Mouse (Mus musculus) heart, embryonic 11.5 days (tissue): Measurements from ENCODE around the gene Wscd2. TPM values are rescaled to one million over a fixed set of nuclear protein-coding genes. Genes with fewer than 3 reads are reported as not detected.
A peak's percentile ranks its signal among the peaks of the same experiment; 100 is the strongest.

ENCODE experiments used
- ATAC-seq: fragments of 200-750 bp; cut with Nextera tagmentation; replicated peaks from 2 replicates; pipeline ENCODE4 v1.8.0; 2017; ENCODE audit warnings: moderate library complexity; ENCODE audit not compliant: insufficient number of reproducible peaks, low FRiP score, low TSS enrichment
- H3K27ac ChIP-seq: fragments of 300-500 bp; sonication (generic); 2 replicates; pipeline ENCODE4 v1.5.1; 2014; ENCODE audit warnings: mild to moderate bottlenecking, low read depth, low read length
- H3K27me3 ChIP-seq: fragments of 300-500 bp; sonication (generic); 2 replicates; pipeline ENCODE4 v1.6.1; 2014; ENCODE audit warnings: mild to moderate bottlenecking, low read length, mixed read lengths; ENCODE audit not compliant: control insufficient read depth, insufficient read depth
- H3K36me3 ChIP-seq: fragments of 300-500 bp; sonication (generic); 2 replicates; pipeline ENCODE4 v1.6.1; 2014; ENCODE audit warnings: mild to moderate bottlenecking, low read length, moderate library complexity, mixed read lengths; ENCODE audit not compliant: control insufficient read depth, insufficient read depth
- H3K4me1 ChIP-seq: fragments of 300-500 bp; sonication (generic); 2 replicates; pipeline ENCODE4 v1.6.1; 2014; ENCODE audit warnings: low read length; ENCODE audit not compliant: control insufficient read depth, insufficient read depth
- H3K4me2 ChIP-seq: fragments of 300-500 bp; sonication (generic); 2 replicates; pipeline ENCODE4 v1.6.1; 2014; ENCODE audit warnings: mild to moderate bottlenecking, moderate library complexity
- H3K4me3 ChIP-seq: fragments of 300-500 bp; sonication (generic); 2 replicates; pipeline ENCODE4 v1.5.1; 2014; ENCODE audit warnings: low read depth, low read length
- H3K9ac ChIP-seq: fragments of 300-500 bp; sonication (generic); 2 replicates; pipeline ENCODE4 v1.6.1; 2014; ENCODE audit warnings: mild to moderate bottlenecking, low read depth, low read length, moderate library complexity
- H3K9me3 ChIP-seq: fragments of 300-500 bp; sonication (generic); replicated peaks from 2 replicates; pipeline ENCODE4 v1.6.1; 2016; ENCODE audit warnings: low read length; ENCODE audit not compliant: control insufficient read depth
- WGBS: fragments of 180-500 bp; shearing (Covaris S2); extraction: QIAGEN DNeasy Blood & Tissue Kit; methylation state at CpG from one replicate; pipeline ENCODE4 v1.1.7; 2014; ENCODE audit not compliant: insufficient replicate concordance; 5-methylcytosine and 5-hydroxymethylcytosine counted together
- polyA plus RNA-seq: library from polyadenylated mRNA; unstranded; fragments of >200 nt; fragmentation: Nextera tagmentation; extraction: Ambion mirVana; gene quantifications from 2 replicates; pipeline ENCODE4 v1.2.1, GENCODE M21; 2014

Wscd2 gene
- polyA plus RNA-seq, 1 experiment from 2014 or later = 2.4 TPM

GRCm38 (mm10) chr5:113490467-113491260 is 531 bp downstream of the Wscd2 start:
- Histone ChIP-seq H3K4me2 (peak overlapping the region; percentile 90), H3K4me3 (peak overlapping the region; percentile 58), H3K9ac (peak overlapping the region; percentile 80), H3K9me3 (no peaks in the 10 kb centered on the region), H3K4me1 (peaks cover 7% of the 10 kb centered on the region; the same call in 1 of the 2 replicates), H3K27me3 (peaks cover 25% of the 10 kb centered on the region), H3K27ac (no peak overlapping the region), H3K36me3 (no peaks in the 10 kb centered on the region)
- ATAC-seq = no peak
- 2% methylated on average over 49 of the region's 63 CpGs for WGBS

- WGBS = 51% methylated on average over 4 of the region's 4 CpGs
- no peaks in the 10 kb centered on the region for H3K9me3 ChIP-seq
- H3K27me3 ChIP-seq = peaks cover 25% of the 10 kb centered on the region
- H3K27ac ChIP-seq = no peak overlapping the region
- peaks cover 7% of the 10 kb centered on the region; the same call in 1 of the 2 replicates for H3K4me1 ChIP-seq
- no peaks in the 10 kb centered on the region for H3K36me3 ChIP-seq
- H3K9ac ChIP-seq = peak overlapping the region; percentile 80; the same call in 1 of the 2 replicates
- H3K4me3 ChIP-seq = peak overlapping the region; percentile 58
- ATAC-seq = no peak
- peak overlapping the region; percentile 90 for H3K4me2 ChIP-seq
These were observed 1.4 kb downstream of the Wscd2 start for GRCm38 (mm10) chr5:113491552-113491951.

- WGBS = 74% methylated on average over 3 of the region's 3 CpGs
- Histone ChIP-seq H3K4me2 (0 out of 2 replicates have a peak overlapping the region, but pooled peaks have one; percentile 90), H3K36me3 (no peaks in the 10 kb centered on the region), H3K4me1 (peaks cover 7% of the 10 kb centered on the region; the same call in 1 of the 2 replicates), H3K27ac (no peak overlapping the region), H3K4me3 (no peak overlapping the region), H3K9ac (no peak overlapping the region), H3K9me3 (no peaks in the 10 kb centered on the region), H3K27me3 (peaks cover 25% of the 10 kb centered on the region)
- no peak for ATAC-seq
These were observed 1.9 kb downstream of the Wscd2 start for GRCm38 (mm10) chr5:113491988-113492387.

- Histone ChIP-seq H3K27me3 (peaks cover 25% of the 10 kb centered on the region), H3K4me2 (no peak overlapping the region), H3K4me3 (no peak overlapping the region), H3K9ac (no peak overlapping the region), H3K36me3 (no peaks in the 10 kb centered on the region), H3K9me3 (no peaks in the 10 kb centered on the region), H3K27ac (no peak overlapping the region), H3K4me1 (peaks cover 5% of the 10 kb centered on the region; the same call in 1 of the 2 replicates)
- WGBS = 20% methylated on average over 7 of the region's 7 CpGs
- ATAC-seq = no peak
These were observed 2.4 kb downstream of the Wscd2 start for GRCm38 (mm10) chr5:113492417-113493035.

- Histone ChIP-seq H3K4me2 (no peak overlapping the region), H3K27me3 (peaks cover 25% of the 10 kb centered on the region), H3K9ac (no peak overlapping the region), H3K9me3 (no peaks in the 10 kb centered on the region), H3K4me3 (no peak overlapping the region), H3K4me1 (0 out of 2 replicates have a peak, but pooled peaks cover 4% of the 10 kb centered on the region), H3K27ac (no peak overlapping the region), H3K36me3 (no peaks in the 10 kb centered on the region)
- 76% methylated on average over 8 of the region's 8 CpGs for WGBS
- ATAC-seq = no peak
These were observed 3.9 kb downstream of the Wscd2 start for GRCm38 (mm10) chr5:113493997-113494396.

GRCm38 (mm10) chr5:113496926-113497325 is 6.8 kb downstream of the Wscd2 start:
- Histone ChIP-seq H3K27me3 (peaks cover 10% of the 10 kb centered on the region), H3K4me1 (no peaks in the 10 kb centered on the region), H3K9ac (no peak overlapping the region), H3K4me3 (no peak overlapping the region), H3K9me3 (no peaks in the 10 kb centered on the region), H3K36me3 (no peaks in the 10 kb centered on the region), H3K27ac (no peak overlapping the region), H3K4me2 (no peak overlapping the region)
- no peak for ATAC-seq
- WGBS = 58% methylated on average over 3 of the region's 3 CpGs

GRCm38 (mm10) chr5:113499421-113499820 is 9.3 kb downstream of the Wscd2 start:
- H3K4me1 ChIP-seq = peaks cover 14% of the 10 kb centered on the region; the same call in 1 of the 2 replicates
- no peak for ATAC-seq
- H3K9ac ChIP-seq = no peak overlapping the region
- H3K36me3 ChIP-seq = no peaks in the 10 kb centered on the region
- no peaks in the 10 kb centered on the region for H3K9me3 ChIP-seq
- no peak overlapping the region for H3K4me2 ChIP-seq
- WGBS = 86% methylated on average over 11 of the region's 11 CpGs
- peaks cover 2% of the 10 kb centered on the region; the same call in 1 of the 2 replicates for H3K27me3 ChIP-seq
- H3K27ac ChIP-seq = no peak overlapping the region
- no peak overlapping the region for H3K4me3 ChIP-seq

GRCm38 (mm10) chr5:113503276-113503675 is 13.1 kb downstream of the Wscd2 start:
- Histone ChIP-seq H3K4me3 (0 out of 2 replicates have a peak overlapping the region, but pooled peaks have one; percentile 1), H3K36me3 (no peaks in the 10 kb centered on the region), H3K27me3 (peaks cover 2% of the 10 kb centered on the region; the same call in 1 of the 2 replicates), H3K4me2 (peak overlapping the region; percentile 49), H3K9ac (peak overlapping the region; percentile 40), H3K4me1 (peaks cover 18% of the 10 kb centered on the region; the same call in 1 of the 2 replicates), H3K27ac (peak overlapping the region; percentile 57), H3K9me3 (no peaks in the 10 kb centered on the region)
- WGBS = 7% methylated on average over 10 of the region's 10 CpGs
- ATAC-seq = 0 out of 2 replicates have a peak, but pooled peaks have one; percentile 44
